Mouse (Mus musculus) liver, embryonic 16.5 days (tissue): Measurements from ENCODE around the gene Cacng2. TPM values are rescaled to one million over a fixed set of nuclear protein-coding genes. Genes with fewer than 3 reads are reported as not detected.

Source experiments
- ATAC-seq: fragments of 200-750 bp; cut with Nextera tagmentation; 2 replicates; pipeline ENCODE4 v1.8.0; 2017; ENCODE audit warnings: low read depth, mild to moderate bottlenecking, moderate number of reproducible peaks, moderate library complexity
- H3K27ac ChIP-seq: fragments of 300-500 bp; sonication (generic); 2 replicates; pipeline ENCODE4 v1.5.1; 2014; ENCODE audit warnings: mild to moderate bottlenecking, low read length
- H3K27me3 ChIP-seq: fragments of 300-500 bp; sonication (generic); 2 replicates; pipeline ENCODE4 v1.6.1; 2014; ENCODE audit warnings: low read depth, low read length, mixed read lengths; ENCODE audit not compliant: control insufficient read depth, insufficient read depth
- H3K36me3 ChIP-seq: fragments of 300-500 bp; sonication (generic); 2 replicates; pipeline ENCODE4 v1.6.1; 2014; ENCODE audit warnings: mild to moderate bottlenecking; ENCODE audit not compliant: control insufficient read depth, insufficient read depth
- H3K4me1 ChIP-seq: fragments of 300-500 bp; sonication (generic); 2 replicates; pipeline ENCODE4 v1.6.1; 2014; ENCODE audit warnings: low read depth, low read length, mixed read lengths; ENCODE audit not compliant: control insufficient read depth
- H3K4me2 ChIP-seq: fragments of 300-500 bp; sonication (generic); 2 replicates; pipeline ENCODE4 v1.6.1; 2014; ENCODE audit warnings: low read depth, low read length, mixed read lengths
- H3K4me3 ChIP-seq: fragments of 300-500 bp; sonication (generic); 2 replicates; pipeline ENCODE4 v1.5.1; 2014; ENCODE audit warnings: low read depth, mild to moderate bottlenecking, low read length
- H3K9ac ChIP-seq: fragments of 300-500 bp; sonication (generic); 2 replicates; pipeline ENCODE4 v1.6.1; 2014; ENCODE audit warnings: low read depth, low read length
- H3K9me3 ChIP-seq: fragments of 300-500 bp; sonication (generic); replicated peaks from 2 replicates; pipeline ENCODE4 v1.6.1; 2016; ENCODE audit warnings: low read length; ENCODE audit not compliant: control insufficient read depth
- WGBS: fragments of 180-500 bp; shearing (Covaris S2); extraction: QIAGEN DNeasy Blood & Tissue Kit; methylation state at CpG from one replicate; pipeline ENCODE4 v1.1.7; 2014; ENCODE audit not compliant: insufficient replicate concordance; 5-methylcytosine and 5-hydroxymethylcytosine counted together
- polyA plus RNA-seq: library from polyadenylated mRNA; unstranded; fragments of >200 nt; fragmentation: Nextera tagmentation; extraction: Ambion mirVana; gene quantifications from 2 replicates; pipeline ENCODE4 v1.2.1, GENCODE M21; 2015

Cacng2 gene
- polyA plus RNA-seq, 1 experiment from 2014 or later, result not detected

DNA sequence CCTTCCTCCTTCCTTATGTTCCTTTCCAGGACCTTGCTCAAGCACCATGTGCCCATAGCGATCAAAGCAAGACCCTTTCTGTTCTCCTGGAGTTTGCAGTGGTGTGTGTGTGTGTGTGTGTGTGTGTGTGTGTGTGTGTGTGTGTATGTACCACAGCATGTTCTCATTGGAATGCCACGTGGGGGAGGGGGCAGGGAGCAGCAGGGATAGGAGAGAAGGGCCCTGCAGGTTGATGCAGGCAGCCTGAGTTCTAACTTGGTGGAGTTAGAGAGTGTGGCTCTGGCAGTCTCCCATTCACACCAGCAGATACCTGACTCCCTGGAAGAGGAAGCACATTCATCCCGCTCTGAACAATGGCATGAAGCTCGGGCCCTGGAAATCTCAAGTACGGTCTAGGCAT lies 41.6 kb downstream of the Cacng2 start:
- 62% methylated on average over 5 of the region's 5 CpGs for WGBS
- no peaks in the 10 kb centered on the region for H3K36me3 ChIP-seq
- no peaks in the 10 kb centered on the region for H3K9me3 ChIP-seq
- no peak overlapping the region for H3K4me2 ChIP-seq
- no peaks in the 10 kb centered on the region for H3K27me3 ChIP-seq
- no peaks in the 10 kb centered on the region for H3K4me1 ChIP-seq
- no peak overlapping the region for H3K4me3 ChIP-seq
- H3K9ac ChIP-seq, result no peak overlapping the region
- no peak for ATAC-seq
- H3K27ac ChIP-seq, result no peak overlapping the region

DNA sequence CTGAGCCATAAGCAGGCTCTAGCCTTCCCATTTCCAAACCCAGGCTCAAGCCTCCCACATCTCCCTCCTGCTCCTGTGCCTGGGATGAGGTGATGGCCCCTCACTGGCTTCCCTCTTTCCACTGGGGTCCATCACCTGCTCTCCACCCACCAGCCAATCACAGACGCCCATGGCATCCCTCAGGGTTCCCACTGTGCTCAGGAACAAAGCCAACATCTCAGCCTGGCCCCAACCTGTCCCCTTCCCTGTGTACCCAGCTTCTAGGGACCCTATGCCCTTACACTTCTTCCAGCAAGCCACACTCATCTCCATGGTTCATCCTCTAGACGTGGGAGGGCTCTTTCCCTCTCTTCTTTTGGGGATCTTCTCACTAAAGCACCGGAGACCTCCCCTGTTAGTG lies 43.9 kb downstream of the Cacng2 start:
- 18% methylated on average over 3 of the region's 3 CpGs for WGBS
- H3K4me3 ChIP-seq, result no peak overlapping the region
- no peak overlapping the region for H3K27ac ChIP-seq
- no peak for ATAC-seq
- H3K36me3 ChIP-seq, result no peaks in the 10 kb centered on the region
- H3K9ac ChIP-seq, result no peak overlapping the region
- no peaks in the 10 kb centered on the region for H3K9me3 ChIP-seq
- no peaks in the 10 kb centered on the region for H3K27me3 ChIP-seq
- no peaks in the 10 kb centered on the region for H3K4me1 ChIP-seq
- H3K4me2 ChIP-seq, result no peak overlapping the region

DNA sequence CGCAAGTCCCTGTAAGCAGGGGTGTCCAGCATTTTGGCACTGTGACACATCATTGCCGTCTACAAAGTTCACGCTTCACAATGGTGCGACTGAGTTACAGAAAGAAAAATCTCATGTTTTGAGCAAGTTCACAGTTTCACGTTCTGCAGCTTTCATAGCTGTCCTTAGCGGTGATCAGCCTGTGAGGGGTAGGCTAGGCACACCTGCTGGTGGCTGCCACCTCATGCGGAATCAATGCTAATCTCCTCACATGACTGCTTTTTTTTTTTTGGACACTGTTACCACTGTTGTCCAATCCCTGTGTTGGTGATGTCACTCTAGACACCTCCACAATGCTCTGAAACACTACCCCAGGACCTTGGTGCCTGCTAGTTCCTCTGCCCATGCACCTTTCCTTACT lies 46.7 kb downstream of the Cacng2 start:
- H3K4me2 ChIP-seq, result no peak overlapping the region
- H3K9me3 ChIP-seq, result no peaks in the 10 kb centered on the region
- no peak for ATAC-seq
- no peak overlapping the region for H3K27ac ChIP-seq
- no peaks in the 10 kb centered on the region for H3K36me3 ChIP-seq
- H3K4me3 ChIP-seq, result no peak overlapping the region
- WGBS, result 71% methylated on average over 7 of the region's 7 CpGs
- no peaks in the 10 kb centered on the region for H3K4me1 ChIP-seq
- H3K27me3 ChIP-seq, result no peaks in the 10 kb centered on the region
- H3K9ac ChIP-seq, result no peak overlapping the region

DNA sequence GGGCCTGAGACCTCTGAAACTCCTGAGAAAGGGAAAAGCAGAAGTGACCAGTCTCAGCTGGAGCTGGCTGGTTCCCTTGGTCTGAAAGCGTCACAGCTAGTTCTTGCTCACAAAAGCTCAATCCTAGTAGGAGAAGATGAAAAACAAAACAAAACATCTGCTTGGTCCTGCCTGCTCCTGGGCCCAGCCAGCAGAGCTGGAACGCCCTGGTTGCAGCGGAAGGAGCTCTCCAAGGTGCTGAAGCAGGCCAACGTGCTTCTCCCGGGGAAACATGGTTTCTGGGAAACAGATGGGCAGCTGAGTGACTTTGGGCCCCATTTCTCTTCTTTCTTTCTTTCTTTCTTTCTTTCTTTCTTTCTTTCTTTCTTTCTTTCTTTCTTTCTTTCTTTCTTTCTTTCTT lies 53.4 kb downstream of the Cacng2 start:
- no peak for ATAC-seq
- no peak overlapping the region for H3K9ac ChIP-seq
- no peak overlapping the region for H3K27ac ChIP-seq
- no peaks in the 10 kb centered on the region for H3K9me3 ChIP-seq
- H3K4me1 ChIP-seq, result no peaks in the 10 kb centered on the region
- no peak overlapping the region for H3K4me2 ChIP-seq
- no peaks in the 10 kb centered on the region for H3K36me3 ChIP-seq
- H3K27me3 ChIP-seq, result no peaks in the 10 kb centered on the region
- H3K4me3 ChIP-seq, result no peak overlapping the region
- WGBS, result 5% methylated on average over 5 of the region's 5 CpGs

DNA sequence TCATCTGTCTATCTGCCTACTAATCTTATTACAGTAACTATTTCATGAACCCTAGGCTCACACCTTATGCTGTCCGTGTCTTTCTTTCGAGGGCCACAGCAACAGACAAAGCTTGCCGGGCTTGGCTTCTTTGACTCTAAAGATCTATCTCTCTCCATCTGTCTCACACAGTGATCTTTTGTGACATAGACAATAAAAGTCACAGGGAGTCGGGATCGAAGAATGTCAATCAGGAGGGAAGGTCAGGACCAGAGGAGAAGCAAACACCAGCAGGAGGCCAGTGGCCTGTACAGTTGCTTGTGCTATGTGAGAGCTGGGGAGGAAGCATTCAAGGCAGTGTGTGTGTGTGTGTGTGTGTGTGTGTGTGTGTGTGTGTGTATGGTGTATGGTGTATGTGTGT lies 54.3 kb downstream of the Cacng2 start:
- Histone ChIP-seq H3K4me3 (no peak overlapping the region), H3K4me1 (no peaks in the 10 kb centered on the region), H3K36me3 (no peaks in the 10 kb centered on the region), H3K4me2 (no peak overlapping the region), H3K27ac (no peak overlapping the region), H3K9ac (no peak overlapping the region), H3K9me3 (no peaks in the 10 kb centered on the region), H3K27me3 (no peaks in the 10 kb centered on the region)
- 73% methylated on average over 5 of the region's 5 CpGs for WGBS
- ATAC-seq, result no peak

DNA sequence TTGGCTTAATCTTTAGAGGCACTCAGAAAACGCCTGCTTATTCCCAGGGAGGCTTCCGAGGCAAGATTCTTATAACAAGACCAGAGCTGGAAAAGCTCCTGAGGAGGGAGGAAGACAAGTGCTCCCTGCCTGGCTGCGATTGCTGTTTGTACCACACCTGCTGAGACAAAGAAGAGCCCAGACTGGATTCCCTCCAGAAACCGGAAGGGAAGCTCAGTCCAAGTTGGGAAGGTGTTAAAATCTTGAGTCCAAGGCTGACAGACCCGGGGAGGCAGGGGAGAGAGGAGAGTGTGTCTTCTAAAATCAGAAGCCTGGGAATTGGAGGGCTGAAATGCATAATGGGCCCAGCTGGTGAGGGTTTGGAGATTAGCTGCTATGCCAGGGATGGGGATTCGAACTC lies 55.5 kb downstream of the Cacng2 start:
- Histone ChIP-seq H3K27me3 (no peaks in the 10 kb centered on the region), H3K36me3 (no peaks in the 10 kb centered on the region), H3K9me3 (no peaks in the 10 kb centered on the region), H3K4me3 (no peak overlapping the region), H3K9ac (no peak overlapping the region), H3K4me1 (no peaks in the 10 kb centered on the region), H3K27ac (no peak overlapping the region), H3K4me2 (no peak overlapping the region)
- 36% methylated on average over 6 of the region's 6 CpGs for WGBS
- ATAC-seq, result no peak

DNA sequence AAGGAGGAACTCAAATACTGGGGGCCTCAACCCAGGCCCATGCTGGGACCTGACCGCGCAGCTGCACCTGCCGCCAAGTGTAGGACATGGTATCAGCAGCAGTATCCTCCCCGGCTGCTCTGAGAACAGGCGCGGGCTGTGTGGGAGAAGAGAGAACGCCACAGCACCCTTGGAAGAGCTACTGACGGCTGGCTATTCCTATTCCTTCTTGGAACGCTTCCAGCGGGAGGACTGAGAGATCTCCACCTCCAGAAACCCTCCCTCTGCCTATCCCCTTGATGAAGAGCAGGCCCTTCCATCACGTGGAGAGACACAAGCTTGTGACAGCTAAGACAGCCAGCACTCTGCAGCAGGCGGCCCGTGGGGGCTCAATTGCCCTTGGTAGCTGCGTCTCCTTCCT lies 57.4 kb downstream of the Cacng2 start:
- no peak overlapping the region for H3K27ac ChIP-seq
- H3K27me3 ChIP-seq, result no peaks in the 10 kb centered on the region
- WGBS, result 59% methylated on average over 14 of the region's 14 CpGs
- H3K9me3 ChIP-seq, result no peaks in the 10 kb centered on the region
- no peak overlapping the region for H3K4me2 ChIP-seq
- no peaks in the 10 kb centered on the region for H3K4me1 ChIP-seq
- no peak overlapping the region for H3K9ac ChIP-seq
- ATAC-seq, result no peak
- H3K36me3 ChIP-seq, result no peaks in the 10 kb centered on the region
- no peak overlapping the region for H3K4me3 ChIP-seq

DNA sequence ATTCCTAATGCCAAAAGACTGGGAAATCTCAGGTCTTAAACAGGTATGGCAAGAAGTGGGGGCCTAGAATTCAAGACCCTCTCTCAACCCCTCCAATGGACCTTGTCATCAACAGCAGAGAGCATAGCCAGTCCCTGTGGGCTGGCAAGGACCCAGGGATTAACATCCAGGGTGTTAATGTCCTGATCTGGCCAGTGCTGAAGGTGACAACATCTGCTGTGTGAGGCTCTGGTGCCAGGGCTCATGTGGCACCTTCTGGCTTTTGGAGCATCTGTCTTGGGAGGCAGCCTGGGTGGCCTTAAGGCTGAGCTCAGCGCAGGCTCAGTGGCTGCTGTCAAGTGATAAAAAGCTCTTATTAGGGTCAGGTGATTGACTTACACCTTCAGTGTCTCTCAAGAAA lies 62.9 kb downstream of the Cacng2 start:
- ATAC-seq, result no peak
- no peaks in the 10 kb centered on the region for H3K9me3 ChIP-seq
- H3K4me3 ChIP-seq, result no peak overlapping the region
- H3K4me1 ChIP-seq, result no peaks in the 10 kb centered on the region
- 48% methylated on average over 1 of the region's 1 CpGs for WGBS
- H3K27ac ChIP-seq, result no peak overlapping the region
- no peaks in the 10 kb centered on the region for H3K27me3 ChIP-seq
- no peak overlapping the region for H3K4me2 ChIP-seq
- H3K9ac ChIP-seq, result no peak overlapping the region
- H3K36me3 ChIP-seq, result no peaks in the 10 kb centered on the region

DNA sequence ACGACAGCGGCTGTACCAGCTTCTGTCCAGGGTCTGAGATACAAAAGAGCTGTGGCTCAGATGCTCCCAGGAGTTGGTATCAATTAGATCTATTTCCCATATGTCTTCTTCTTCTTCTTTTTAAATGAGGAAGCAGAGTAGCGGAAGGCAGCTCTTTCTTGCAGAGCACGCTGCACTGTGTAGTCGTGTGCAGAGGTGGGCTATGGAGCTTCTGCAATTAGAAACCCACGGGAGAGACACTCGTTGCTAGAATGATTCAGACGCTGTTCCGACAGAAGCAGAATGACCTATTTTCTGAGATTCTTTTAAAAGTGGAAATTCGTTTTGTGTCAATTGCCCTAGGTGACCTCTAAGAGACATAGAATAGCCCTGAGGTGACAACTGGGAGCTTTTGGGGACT lies 69.1 kb downstream of the Cacng2 start:
- Histone ChIP-seq H3K4me1 (no peaks in the 10 kb centered on the region), H3K4me2 (no peak overlapping the region), H3K36me3 (no peaks in the 10 kb centered on the region), H3K27ac (no peak overlapping the region), H3K4me3 (no peak overlapping the region), H3K27me3 (no peaks in the 10 kb centered on the region), H3K9me3 (no peaks in the 10 kb centered on the region), H3K9ac (no peak overlapping the region)
- 62% methylated on average over 10 of the region's 10 CpGs for WGBS
- ATAC-seq, result no peak

DNA sequence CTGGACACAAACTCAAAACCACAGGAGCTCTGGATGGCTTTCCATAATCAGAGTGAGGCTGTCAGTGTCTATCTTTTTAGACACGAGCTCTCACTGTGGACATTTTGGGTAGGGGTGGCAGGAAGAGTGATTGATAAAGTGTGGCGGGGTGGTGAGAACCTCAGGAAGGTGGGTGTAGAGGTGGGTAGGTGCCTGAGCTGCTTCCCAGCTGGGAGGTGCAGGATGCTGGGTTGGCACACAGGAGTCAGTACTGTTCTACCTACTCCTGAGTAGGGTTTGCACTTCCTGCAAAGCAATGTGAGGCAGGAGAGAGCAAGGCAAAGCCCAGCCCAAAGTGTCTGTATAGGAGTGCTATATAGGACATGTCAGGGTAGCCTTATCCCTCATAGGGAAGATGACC lies 69.9 kb downstream of the Cacng2 start:
- Histone ChIP-seq H3K4me2 (no peak overlapping the region), H3K4me3 (no peak overlapping the region), H3K36me3 (no peaks in the 10 kb centered on the region), H3K27me3 (no peaks in the 10 kb centered on the region), H3K9ac (no peak overlapping the region), H3K4me1 (no peaks in the 10 kb centered on the region), H3K9me3 (no peaks in the 10 kb centered on the region), H3K27ac (no peak overlapping the region)
- no peak for ATAC-seq
- WGBS, result 44% methylated on average over 2 of the region's 2 CpGs
